Mouse (Mus musculus) CD4-positive, CD25-positive, alpha-beta regulatory T cell (primary cell): ENCODE results near the gene Klhl41. TPM values are rescaled to one million over a fixed set of nuclear protein-coding genes. Genes with fewer than 3 reads are reported as not detected.

Experiments
- polyA plus RNA-seq: library from polyadenylated mRNA; unstranded; fragments of 100-300 nt; shearing (Covaris generic); gene quantifications from one replicate; pipeline ENCODE4 v1.2.1, GENCODE M21; 2017

The Klhl41 gene
- not detected for polyA plus RNA-seq

GRCm38 (mm10) chr2:69669853-69670252, at the start of gene Klhl41:
Klhl41 (plus strand) TSS chr2:69670120.

GRCm38 (mm10) chr2:69646726-69647490, 23.0 kb upstream of the Klhl41 start, which contains the start of gene Bbs5:
Bbs5 (plus strand) TSS chr2:69647171.

GRCm38 (mm10) chr2:69712981-69713625, 43.2 kb downstream of the Klhl41 start, which contains the start of gene Fastkd1:
Fastkd1 (minus strand) TSS chr2:69713516.

GRCm38 (mm10) chr2:69722273-69722649, 52.3 kb downstream of the Klhl41 start, which contains the start of gene Ppig:
Ppig (plus strand) TSS chr2:69722545.

Other genes with a start within 250 kb of the Klhl41 start
- 0.08 TPM for gene Lrp2, start 84.1 kb upstream of the Klhl41 start, polyA plus RNA-seq
- 0.63 TPM for gene Bbs5, start 22.9 kb upstream of the Klhl41 start, polyA plus RNA-seq
- gene Fastkd1, start 43.4 kb downstream of the Klhl41 start, polyA plus RNA-seq, result 13.6 TPM
- gene Ppig, start 52.4 kb downstream of the Klhl41 start, polyA plus RNA-seq, result 196 TPM
- 3.3 TPM for gene Ccdc173, start 119.5 kb downstream of the Klhl41 start, polyA plus RNA-seq
- gene Phospho2, start 119.5 kb downstream of the Klhl41 start, polyA plus RNA-seq, result 43.5 TPM
- 0.14 TPM for gene Klhl23, start 151.8 kb downstream of the Klhl41 start, polyA plus RNA-seq
- gene Ssb, start 191.4 kb downstream of the Klhl41 start, polyA plus RNA-seq, result 361 TPM
- gene Mettl5, start 215.5 kb downstream of the Klhl41 start, polyA plus RNA-seq, result 40.3 TPM
- gene Ubr3, start 227.1 kb downstream of the Klhl41 start, polyA plus RNA-seq, result 24.3 TPM